Mouse (Mus musculus): ENCODE measurements around the gene Gm21870. TPM values are rescaled to one million over a fixed set of nuclear protein-coding genes. Genes with fewer than 3 reads are reported as not detected.
"Not testable (repeated sequence)": the region's sequence is repeated elsewhere in the genome, so short reads cannot be mapped to it uniquely, and the experiment has no call there.

Gm21870 gene
- not detected in 2 replicates for polyA plus RNA-seq (2012; rRNA removed)

GRCm38 (mm10) chrX:33986716-33987115 is at the start of gene Gm21870:
TSS of gene Gm21870 (minus strand) at chrX:33986816.
- not testable (repeated sequence) for DNase-seq (ENCODE audit: low read depth in 1 of 2, low spot score in 2 of 2); H3K27ac ChIP-seq (ENCODE audit: insufficient read depth, low read length); H3K4me3 ChIP-seq (ENCODE audit: extremely low read depth, insufficient read depth, insufficient read length); H3K36me3 ChIP-seq (ENCODE audit: control insufficient read depth, insufficient read depth, low read length); H3K4me1 ChIP-seq (ENCODE audit: control insufficient read depth, insufficient read depth, insufficient read length); H3K27me3 ChIP-seq (ENCODE audit: control insufficient read depth, insufficient read depth, low read length)

GRCm38 (mm10) chrX:33956440-33956839 is 30.2 kb downstream of the Gm21870 start, which contains the start of gene Btbd35f6:
TSS of gene Btbd35f6 (minus strand) at chrX:33956540.
- H3K36me3 ChIP-seq (ENCODE audit: control insufficient read depth, insufficient read depth, low read length); H3K4me3 ChIP-seq (ENCODE audit: extremely low read depth, insufficient read depth, insufficient read length); DNase-seq (ENCODE audit: low read depth in 1 of 2, low spot score in 2 of 2); H3K27ac ChIP-seq (ENCODE audit: insufficient read depth, low read length); H3K27me3 ChIP-seq (ENCODE audit: control insufficient read depth, insufficient read depth, low read length); H3K4me1 ChIP-seq (ENCODE audit: control insufficient read depth, insufficient read depth, insufficient read length): not testable (repeated sequence)
- WGBS, result 88% methylated on average over 2 of the region's 4 CpGs

Other genes starting within 250 kb of the Gm21870 start
- gene Btbd35f6, start 30.3 kb downstream of the Gm21870 start, polyA plus RNA-seq (2012; rRNA removed), result not detected in 2 replicates
- gene Btbd35f9, start 174.7 kb upstream of the Gm21870 start, polyA plus RNA-seq (2012; rRNA removed), result not detected in 2 replicates

Measured in spleen, adult 2 months (tissue).